Mouse (Mus musculus) embryo, embryonic 11.5 days (tissue): ENCODE data around the gene Mpl.

Experiments
- DNase-seq: peaks from one replicate; pipeline ENCODE4 v3.0.0-alpha.2; 2012; ENCODE audit warnings: low read depth, low spot score

The Mpl gene

GRCm38 (mm10) chr4:118457345-118457975 is at the start of gene Mpl:
TSS of gene Mpl (minus strand) at chr4:118457513.
- DNase-seq, result no peak

- no peak for DNase-seq
Observed at GRCm38 (mm10) chr4:118505551-118505950, 48.2 kb upstream of the Mpl start.

GRCm38 (mm10) chr4:118500792-118501191 is 43.5 kb upstream of the Mpl start:
- DNase-seq, result no peak

GRCm38 (mm10) chr4:118500171-118500724 is 42.9 kb upstream of the Mpl start:
- DNase-seq, result no peak

- no peak for DNase-seq
Observed at GRCm38 (mm10) chr4:118490461-118490860, 33.1 kb upstream of the Mpl start.

- no peak for DNase-seq
Observed at GRCm38 (mm10) chr4:118489717-118490132, 32.4 kb upstream of the Mpl start, which contains the start of gene Tie1. TSS of gene Tie1 (minus strand) at chr4:118490061.

GRCm38 (mm10) chr4:118476773-118477530 is 19.6 kb upstream of the Mpl start:
- DNase-seq, result no peak

GRCm38 (mm10) chr4:118472687-118473086 is 15.4 kb upstream of the Mpl start:
- no peak for DNase-seq

GRCm38 (mm10) chr4:118471281-118471680 is 14.0 kb upstream of the Mpl start:
- DNase-seq, result no peak

- DNase-seq, result no peak
Observed at GRCm38 (mm10) chr4:118465697-118466163, 8.4 kb upstream of the Mpl start.

GRCm38 (mm10) chr4:118464956-118465355 is 7.6 kb upstream of the Mpl start:
- no peak for DNase-seq

GRCm38 (mm10) chr4:118446415-118447153 is 10.7 kb downstream of the Mpl start:
- DNase-seq, result no peak

- no peak for DNase-seq
Observed at GRCm38 (mm10) chr4:118445781-118446414, 11.4 kb downstream of the Mpl start.

- no peak for DNase-seq
Observed at GRCm38 (mm10) chr4:118445088-118445487, 12.2 kb downstream of the Mpl start.

GRCm38 (mm10) chr4:118437829-118438253 is 19.5 kb downstream of the Mpl start:
- no peak for DNase-seq

- DNase-seq, result peak; percentile 92
Observed at GRCm38 (mm10) chr4:118436820-118437603, 20.3 kb downstream of the Mpl start, which contains the start of gene Cdc20. TSS of gene Cdc20 (minus strand) at chr4:118437352.

- no peak for DNase-seq
Observed at GRCm38 (mm10) chr4:118432332-118432731, 25.0 kb downstream of the Mpl start.

- DNase-seq, result no peak
Observed at GRCm38 (mm10) chr4:118429215-118429895, 28.0 kb downstream of the Mpl start.

- DNase-seq, result no peak
Observed at GRCm38 (mm10) chr4:118428531-118429214, 28.6 kb downstream of the Mpl start.
